Mouse (Mus musculus) kidney, adult 2 months (tissue): ENCODE data around the gene Scn10a. TPM values are rescaled to one million over a fixed set of nuclear protein-coding genes. Genes with fewer than 3 reads are reported as not detected.

Source experiments
- DNase-seq: peaks from one replicate; pipeline ENCODE4 v3.0.0; 2021
- H3K27ac ChIP-seq: fragments of 200-500 bp; 2 replicates; pipeline ENCODE4 v1.5.1; 2012; ENCODE audit warnings: low read depth, low read length, control low read depth, inconsistent platforms; ENCODE audit not compliant: insufficient read depth
- H3K27me3 ChIP-seq: fragments of 200-500 bp; replicated peaks from 2 replicates; pipeline ENCODE4 v1.6.1; 2012; ENCODE audit warnings: mild to moderate bottlenecking, moderate library complexity, low read length, inconsistent platforms; ENCODE audit not compliant: control insufficient read depth, insufficient read depth
- H3K36me3 ChIP-seq: fragments of 200-500 bp; 2 replicates; pipeline ENCODE4 v1.6.1; 2012; ENCODE audit warnings: mild to moderate bottlenecking, moderate library complexity, low read length, inconsistent platforms; ENCODE audit not compliant: control insufficient read depth, insufficient read depth
- H3K4me1 ChIP-seq: fragments of 200-500 bp; 2 replicates; pipeline ENCODE4 v1.6.1; 2011; ENCODE audit warnings: low read length; ENCODE audit not compliant: control insufficient read depth, insufficient read depth
- H3K4me3 ChIP-seq: fragments of 200-500 bp; 2 replicates; pipeline ENCODE4 v1.5.1; 2011; ENCODE audit warnings: mild to moderate bottlenecking, low read depth, low read length, control low read depth; ENCODE audit not compliant: insufficient read depth
- CTCF ChIP-seq: fragments of 200-500 bp; conservative IDR thresholded peaks from 2 replicates; pipeline ENCODE4 v1.5.1; 2011; ENCODE audit warnings: low read depth, mild to moderate bottlenecking, control low read depth, low read length, moderate library complexity, mixed read lengths; ENCODE audit not compliant: insufficient read depth, insufficient read length
- POLR2A ChIP-seq: fragments of 200-500 bp; IDR thresholded peaks from one replicate; pipeline ENCODE4 v1.6.1; 2011; ENCODE audit warnings: low read depth, low read length, control low read depth
- WGBS: fragments of 180-500 bp; shearing (Covaris S2); methylation state at CpG from one replicate; pipeline ENCODE4 v1.1.7; 2018; 5-methylcytosine and 5-hydroxymethylcytosine counted together
- polyA plus RNA-seq: library from polyadenylated mRNA; depleted of rRNA; stranded (reverse); fragments of >200 nt; gene quantifications from 2 replicates; pipeline ENCODE4 v1.2.3, GENCODE M21; 2012

The Scn10a gene
- polyA plus RNA-seq, 1 experiment: not detected

DNA sequence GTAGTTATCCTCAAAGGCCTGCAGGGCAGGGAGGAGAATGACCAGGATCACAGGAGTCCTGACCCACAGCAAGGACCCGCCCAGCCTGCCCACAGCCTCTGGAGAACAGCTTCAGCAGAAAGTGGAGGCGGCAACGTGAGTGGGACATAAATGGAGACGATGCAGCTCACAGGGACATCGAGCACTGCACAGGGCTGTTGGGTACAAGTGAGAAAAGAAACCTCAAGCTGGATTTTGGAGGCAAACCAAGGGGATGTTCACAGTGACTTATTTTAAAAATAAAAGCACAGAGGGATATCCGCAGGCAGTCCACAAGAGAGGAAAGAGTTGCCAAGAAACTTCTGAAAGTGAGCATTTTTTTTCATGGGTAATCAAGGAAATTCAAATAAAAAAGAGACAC lies 91.9 kb downstream of the Scn10a start:
- H3K4me1 ChIP-seq: no peaks in the 10 kb centered on the region
- DNase-seq: no peak
- WGBS: 69% methylated on average over 6 of the region's 6 CpGs
- no peak overlapping the region for H3K4me3 ChIP-seq
- TF ChIP-seq POLR2A (no peak), CTCF (no peak)
- H3K36me3 ChIP-seq: no peaks in the 10 kb centered on the region
- no peaks in the 10 kb centered on the region for H3K27me3 ChIP-seq
- H3K27ac ChIP-seq: no peak overlapping the region

DNA sequence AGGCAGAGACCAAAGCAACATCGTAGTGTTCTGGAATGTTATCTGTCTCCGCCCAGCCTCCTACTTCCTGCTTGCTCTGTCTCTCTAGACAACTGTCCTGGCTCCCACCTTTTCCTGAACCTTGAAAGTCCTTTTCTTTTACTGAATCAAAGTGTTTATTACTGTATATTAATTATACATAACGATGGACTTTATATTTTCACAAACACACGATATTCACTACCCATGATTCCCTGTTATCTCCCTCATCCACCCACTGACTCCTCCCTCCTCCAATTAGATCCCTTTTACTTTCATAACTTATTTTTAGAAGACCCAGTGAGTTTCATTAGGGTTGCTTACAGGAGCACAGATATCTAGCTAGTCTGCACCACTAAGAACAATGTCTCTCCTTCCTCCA lies 95.0 kb downstream of the Scn10a start:
- DNase-seq: no peak
- Histone ChIP-seq H3K4me1 (no peaks in the 10 kb centered on the region), H3K36me3 (no peaks in the 10 kb centered on the region), H3K27me3 (no peaks in the 10 kb centered on the region), H3K4me3 (no peak overlapping the region), H3K27ac (no peak overlapping the region)
- WGBS: 76% methylated on average over 4 of the region's 4 CpGs
- no peak for TF ChIP-seq POLR2A
- no peak for TF ChIP-seq CTCF

DNA sequence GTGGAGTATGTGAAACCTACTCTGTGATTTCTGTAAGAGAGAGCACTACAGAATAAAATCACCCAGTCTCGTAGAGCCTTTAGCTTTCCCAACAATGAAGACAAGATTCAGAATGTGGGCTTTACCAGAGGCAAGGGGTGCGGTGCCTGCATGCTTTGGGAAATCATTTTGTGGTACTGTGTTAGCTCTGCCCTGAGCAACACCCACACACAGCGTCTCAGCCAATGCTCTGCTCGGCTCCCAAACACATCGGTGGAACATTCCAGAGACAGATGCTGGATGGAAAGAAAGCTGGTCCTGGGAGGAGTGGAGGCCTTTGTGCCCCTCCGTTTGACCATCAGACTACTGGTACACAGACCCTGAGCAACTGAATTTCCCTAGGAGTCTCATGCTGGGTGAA lies 104.3 kb downstream of the Scn10a start:
- no peak overlapping the region for H3K27ac ChIP-seq
- no peak overlapping the region for H3K4me3 ChIP-seq
- TF ChIP-seq POLR2A (no peak), CTCF (no peak)
- no peaks in the 10 kb centered on the region for H3K4me1 ChIP-seq
- DNase-seq: no peak
- H3K27me3 ChIP-seq: no peaks in the 10 kb centered on the region
- WGBS: 75% methylated on average over 6 of the region's 6 CpGs
- H3K36me3 ChIP-seq: no peaks in the 10 kb centered on the region

DNA sequence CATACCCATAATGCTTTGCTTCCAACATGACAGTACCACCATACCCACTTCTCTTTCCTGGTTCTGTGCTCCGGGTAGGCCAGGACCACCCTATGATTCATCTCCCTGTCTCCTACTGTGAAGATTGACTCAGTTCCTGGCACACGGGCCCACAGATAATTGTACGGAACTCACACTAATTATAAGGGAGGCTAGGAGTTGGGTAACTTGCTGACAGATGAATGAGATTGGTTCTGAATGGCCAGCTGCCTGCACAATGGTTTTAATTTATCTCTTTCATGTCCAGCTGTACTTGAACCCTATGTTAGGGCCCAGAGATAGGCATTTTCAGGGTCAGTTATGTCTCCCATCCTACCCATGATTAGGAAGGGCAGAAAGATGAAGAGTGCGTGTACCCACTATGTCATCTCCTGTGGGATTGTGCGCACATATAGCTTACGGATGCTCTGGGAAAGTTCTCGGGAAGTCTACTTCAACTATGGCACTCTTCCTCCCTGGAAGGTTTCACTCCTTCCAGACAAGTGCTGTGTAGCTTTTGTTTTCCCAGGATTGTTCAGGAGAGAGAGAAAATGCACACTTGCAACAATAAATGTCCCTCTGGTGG lies 108.5 kb downstream of the Scn10a start:
- Histone ChIP-seq H3K27ac (no peak overlapping the region), H3K4me1 (no peaks in the 10 kb centered on the region), H3K36me3 (no peaks in the 10 kb centered on the region), H3K4me3 (no peak overlapping the region), H3K27me3 (no peaks in the 10 kb centered on the region)
- TF ChIP-seq CTCF: no peak
- TF ChIP-seq POLR2A: no peak
- DNase-seq: no peak
- WGBS: 92% methylated on average over 7 of the region's 7 CpGs

DNA sequence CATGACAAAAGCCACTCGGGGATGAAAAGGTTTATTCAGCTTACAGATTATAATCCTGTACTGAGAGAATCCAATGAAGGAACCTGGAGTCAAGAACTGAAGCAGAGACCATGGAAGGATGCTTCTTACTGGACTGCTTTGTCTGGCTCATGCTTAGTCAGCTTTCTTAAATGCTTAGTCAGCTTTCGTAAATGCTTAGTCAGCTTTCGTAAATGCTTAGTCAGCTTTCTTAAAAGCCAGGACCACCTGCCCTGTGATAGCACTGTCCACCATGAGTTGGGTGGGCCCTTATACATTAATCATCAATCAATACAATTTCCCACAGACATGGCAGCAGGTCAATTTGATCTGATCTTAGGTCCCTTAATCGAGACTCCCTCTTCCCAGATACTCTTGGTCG lies 112.2 kb downstream of the Scn10a start:
- no peak for TF ChIP-seq POLR2A
- no peak for TF ChIP-seq CTCF
- H3K27ac ChIP-seq: no peak overlapping the region
- H3K4me1 ChIP-seq: no peaks in the 10 kb centered on the region
- no peaks in the 10 kb centered on the region for H3K36me3 ChIP-seq
- no peak for DNase-seq
- H3K27me3 ChIP-seq: no peaks in the 10 kb centered on the region
- 86% methylated on average over 5 of the region's 5 CpGs for WGBS
- no peak overlapping the region for H3K4me3 ChIP-seq

DNA sequence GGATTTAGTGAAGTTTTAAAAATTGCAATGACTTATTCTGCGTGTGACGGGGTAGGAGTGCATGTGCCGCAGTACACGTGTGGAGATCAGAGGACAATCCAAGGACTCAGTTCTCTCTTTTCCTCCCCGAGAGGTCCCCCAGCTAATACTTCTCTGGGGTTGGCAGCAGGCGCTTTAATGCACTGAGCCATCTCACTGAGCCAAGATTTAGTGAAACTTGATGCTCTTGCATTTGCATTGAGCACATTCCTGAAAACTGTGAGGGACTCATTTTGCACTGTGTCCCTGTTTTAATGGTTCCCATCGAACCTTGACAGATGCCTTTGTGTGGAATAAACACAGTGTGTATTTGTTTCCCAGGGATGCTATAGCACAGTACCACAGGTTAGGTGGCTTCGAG lies 114.5 kb downstream of the Scn10a start:
- no peak for TF ChIP-seq CTCF
- no peak for TF ChIP-seq POLR2A
- no peak overlapping the region for H3K4me3 ChIP-seq
- 54% methylated on average over 8 of the region's 8 CpGs for WGBS
- H3K36me3 ChIP-seq: no peaks in the 10 kb centered on the region
- no peaks in the 10 kb centered on the region for H3K4me1 ChIP-seq
- no peak overlapping the region for H3K27ac ChIP-seq
- DNase-seq: no peak
- no peaks in the 10 kb centered on the region for H3K27me3 ChIP-seq

DNA sequence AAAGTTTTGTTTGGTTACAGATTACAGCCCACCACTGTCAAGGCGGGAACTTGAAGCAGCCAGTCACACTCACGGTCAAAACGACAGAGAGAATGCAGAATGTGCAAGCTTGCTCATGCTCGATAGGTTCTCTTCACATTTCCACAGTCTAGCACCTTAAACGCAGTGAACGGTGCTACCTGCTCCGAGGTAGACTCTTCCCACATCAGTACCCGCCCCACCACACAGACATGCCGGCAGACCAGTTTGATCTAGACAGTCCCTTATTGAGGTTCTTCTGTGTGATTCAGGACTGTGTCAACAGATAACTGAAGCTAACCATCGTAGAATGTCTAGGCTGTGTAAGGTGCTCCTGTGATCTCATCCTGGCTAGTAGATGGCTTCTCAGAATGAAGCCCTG lies 120.6 kb downstream of the Scn10a start:
- Histone ChIP-seq H3K4me1 (no peaks in the 10 kb centered on the region), H3K27ac (no peak overlapping the region), H3K36me3 (no peaks in the 10 kb centered on the region), H3K4me3 (no peak overlapping the region), H3K27me3 (no peaks in the 10 kb centered on the region)
- WGBS: 79% methylated on average over 10 of the region's 10 CpGs
- DNase-seq: no peak
- TF ChIP-seq POLR2A (no peak), CTCF (no peak)
